Mouse (Mus musculus) CH12.LX (cell line): Measurements from ENCODE around the gene Alk.

Source experiments
- CTCF ChIP-seq, 2 experiments: IDR thresholded peaks in 1 of 2; conservative IDR thresholded peaks in 1 of 2; 2 replicates each; pipeline ENCODE4 v1.5.1; 2011 to 2012; ENCODE audit warnings: low read depth in 2 of 2, low read length in 2 of 2, improper control_type of control experiment in 1 of 2, inconsistent platforms in 1 of 2, mild to moderate bottlenecking in 1 of 2, moderate library complexity in 1 of 2
- EP300 ChIP-seq: IDR thresholded peaks from 2 replicates; pipeline ENCODE4 v1.6.1; 2011; ENCODE audit warnings: low read length, improper control_type of control experiment
- ETS1 ChIP-seq: conservative IDR thresholded peaks from 2 replicates; pipeline ENCODE4 v1.6.1; 2012; ENCODE audit warnings: low read depth, mild to moderate bottlenecking, inconsistent platforms, low read length, improper control_type of control experiment, moderate library complexity
- GABPA ChIP-seq: IDR thresholded peaks from 2 replicates; pipeline ENCODE4 v1.6.1; 2012; ENCODE audit warnings: low read depth, low read length, improper control_type of control experiment, inconsistent platforms; ENCODE audit not compliant: insufficient replicate concordance
- RAD21 ChIP-seq: IDR thresholded peaks from 2 replicates; pipeline ENCODE4 v1.6.1; 2011; ENCODE audit warnings: low read depth, mild to moderate bottlenecking, low read length, improper control_type of control experiment, moderate library complexity
- USF2 ChIP-seq: conservative IDR thresholded peaks from 2 replicates; pipeline ENCODE4 v1.6.1; 2011; ENCODE audit warnings: low read depth, low read length, improper control_type of control experiment

- TF ChIP-seq ETS1 = no peak
- no peak for TF ChIP-seq RAD21
- TF ChIP-seq USF2 = no peak
- no peak for TF ChIP-seq GABPA
- no peak for TF ChIP-seq CTCF (conservative IDR thresholded peaks at IDR 0.05 in 1 of 2, IDR thresholded peaks at IDR 0.05 in 1 of 2; ENCODE audit: low read depth in 2 of 2, low read length in 2 of 2)
- TF ChIP-seq EP300 = no peak
These were observed 203.1 kb downstream of the Alk start for GRCm38 (mm10) chr17:72401349-72401748.
